Mouse (Mus musculus): ENCODE measurements around the gene Gm45837. TPM values are rescaled to one million over a fixed set of nuclear protein-coding genes. Genes with fewer than 3 reads are reported as not detected.
"Not testable (repeated sequence)": the region's sequence is repeated elsewhere in the genome, so short reads cannot be mapped to it uniquely, and the experiment has no call there.

The Gm45837 gene
- polyA plus RNA-seq, 1 experiment from 2014 or later = 0.61 TPM

- WGBS = 85% methylated on average over 3 of the region's 3 CpGs
- ATAC-seq = no peak
Measured at GRCm38 (mm10) chr7:101547651-101548050, 137.0 kb downstream of the Gm45837 start.

GRCm38 (mm10) chr7:101549266-101549665 is 138.6 kb downstream of the Gm45837 start:
- H3K27ac ChIP-seq (ENCODE audit: low read depth, low read length) = no peak overlapping the region
- no peak for ATAC-seq
- H3K4me3 ChIP-seq (ENCODE audit: low read length) = no peak overlapping the region
- no peak overlapping the region for H3K4me2 ChIP-seq (ENCODE audit: low read length)
- 78% methylated on average over 3 of the region's 3 CpGs for WGBS
- H3K36me3 ChIP-seq (ENCODE audit: control insufficient read depth, insufficient read depth, low read length) = no peaks in the 10 kb centered on the region
- no peaks in the 10 kb centered on the region for H3K4me1 ChIP-seq (ENCODE audit: control insufficient read depth, insufficient read depth, low read depth, low read length)
- H3K9ac ChIP-seq (ENCODE audit: low read depth, low read length) = no peak overlapping the region
- no peaks in the 10 kb centered on the region for H3K27me3 ChIP-seq (replicated peaks; ENCODE audit: control insufficient read depth, insufficient read depth, low read length)
- H3K9me3 ChIP-seq (ENCODE audit: control insufficient read depth, low read length) = no peaks in the 10 kb centered on the region

More at GRCm38 (mm10) chr7:101547651-101548050, 137.0 kb downstream of the Gm45837 start:
- Histone ChIP-seq H3K27ac (ENCODE audit: low read depth, low read length) (no peak overlapping the region), H3K4me1 (ENCODE audit: control insufficient read depth, insufficient read depth, low read depth, low read length) (no peaks in the 10 kb centered on the region), H3K9ac (ENCODE audit: low read depth, low read length) (no peak overlapping the region), H3K4me2 (ENCODE audit: low read length) (no peak overlapping the region), H3K9me3 (ENCODE audit: control insufficient read depth, low read length) (no peaks in the 10 kb centered on the region), H3K4me3 (ENCODE audit: low read length) (no peak overlapping the region), H3K27me3 (replicated peaks; ENCODE audit: control insufficient read depth, insufficient read depth, low read length) (no peaks in the 10 kb centered on the region), H3K36me3 (ENCODE audit: control insufficient read depth, insufficient read depth, low read length) (no peaks in the 10 kb centered on the region)

- Histone ChIP-seq H3K4me1 (ENCODE audit: control insufficient read depth, insufficient read depth, low read depth, low read length) (no peaks in the 10 kb centered on the region), H3K27me3 (replicated peaks; ENCODE audit: control insufficient read depth, insufficient read depth, low read length) (no peaks in the 10 kb centered on the region), H3K9me3 (ENCODE audit: control insufficient read depth, low read length) (no peaks in the 10 kb centered on the region), H3K9ac (ENCODE audit: low read depth, low read length) (no peak overlapping the region), H3K4me3 (ENCODE audit: low read length) (no peak overlapping the region), H3K4me2 (ENCODE audit: low read length) (no peak overlapping the region), H3K36me3 (ENCODE audit: control insufficient read depth, insufficient read depth, low read length) (no peaks in the 10 kb centered on the region), H3K27ac (ENCODE audit: low read depth, low read length) (no peak overlapping the region)
- no peak for ATAC-seq
- WGBS = 71% methylated on average over 7 of the region's 7 CpGs
Measured at GRCm38 (mm10) chr7:101550686-101551485, 140.2 kb downstream of the Gm45837 start.

- Histone ChIP-seq H3K4me3 (ENCODE audit: low read length) (no peak overlapping the region), H3K4me1 (ENCODE audit: control insufficient read depth, insufficient read depth, low read depth, low read length) (no peaks in the 10 kb centered on the region), H3K27ac (ENCODE audit: low read depth, low read length) (no peak overlapping the region), H3K9me3 (ENCODE audit: control insufficient read depth, low read length) (no peaks in the 10 kb centered on the region), H3K4me2 (ENCODE audit: low read length) (no peak overlapping the region), H3K27me3 (replicated peaks; ENCODE audit: control insufficient read depth, insufficient read depth, low read length) (no peaks in the 10 kb centered on the region), H3K9ac (ENCODE audit: low read depth, low read length) (no peak overlapping the region), H3K36me3 (ENCODE audit: control insufficient read depth, insufficient read depth, low read length) (no peaks in the 10 kb centered on the region)
- 100% methylated on average over 1 of the region's 1 CpGs for WGBS
- no peak for ATAC-seq
Measured at GRCm38 (mm10) chr7:101551530-101551929, 140.8 kb downstream of the Gm45837 start.

- not testable (repeated sequence) for H3K4me1 ChIP-seq (ENCODE audit: control insufficient read depth, insufficient read depth, low read depth, low read length); H3K4me2 ChIP-seq (ENCODE audit: low read length); H3K27ac ChIP-seq (ENCODE audit: low read depth, low read length); ATAC-seq; H3K9me3 ChIP-seq (ENCODE audit: control insufficient read depth, low read length); H3K4me3 ChIP-seq (ENCODE audit: low read length); H3K9ac ChIP-seq (ENCODE audit: low read depth, low read length); H3K27me3 ChIP-seq (replicated peaks; ENCODE audit: control insufficient read depth, insufficient read depth, low read length); H3K36me3 ChIP-seq (ENCODE audit: control insufficient read depth, insufficient read depth, low read length)
- 92% methylated on average over 3 of the region's 3 CpGs for WGBS
Measured at GRCm38 (mm10) chr7:101555473-101555872, 144.8 kb downstream of the Gm45837 start.

- Histone ChIP-seq H3K9ac (ENCODE audit: low read depth, low read length) (no peak overlapping the region), H3K4me1 (ENCODE audit: control insufficient read depth, insufficient read depth, low read depth, low read length) (no peaks in the 10 kb centered on the region), H3K27ac (ENCODE audit: low read depth, low read length) (no peak overlapping the region), H3K27me3 (replicated peaks; ENCODE audit: control insufficient read depth, insufficient read depth, low read length) (no peaks in the 10 kb centered on the region), H3K9me3 (ENCODE audit: control insufficient read depth, low read length) (no peaks in the 10 kb centered on the region), H3K4me3 (ENCODE audit: low read length) (no peak overlapping the region), H3K4me2 (ENCODE audit: low read length) (no peak overlapping the region), H3K36me3 (ENCODE audit: control insufficient read depth, insufficient read depth, low read length) (no peaks in the 10 kb centered on the region)
- 78% methylated on average over 1 of the region's 1 CpGs for whole genome bisulfite sequencing
- ATAC-seq = no peak
Measured at GRCm38 (mm10) chr7:101557391-101557790, 146.7 kb downstream of the Gm45837 start.

GRCm38 (mm10) chr7:101559393-101559792 is 148.7 kb downstream of the Gm45837 start:
- not testable (repeated sequence) for H3K27me3 ChIP-seq (replicated peaks; ENCODE audit: control insufficient read depth, insufficient read depth, low read length); H3K4me3 ChIP-seq (ENCODE audit: low read length); H3K4me2 ChIP-seq (ENCODE audit: low read length); H3K4me1 ChIP-seq (ENCODE audit: control insufficient read depth, insufficient read depth, low read depth, low read length); H3K27ac ChIP-seq (ENCODE audit: low read depth, low read length); H3K9ac ChIP-seq (ENCODE audit: low read depth, low read length); ATAC-seq; H3K36me3 ChIP-seq (ENCODE audit: control insufficient read depth, insufficient read depth, low read length); H3K9me3 ChIP-seq (ENCODE audit: control insufficient read depth, low read length)
- WGBS = 80% methylated on average over 5 of the region's 5 CpGs

MicroRNAs within 50 kb of the gene (microRNA counts, 519-probe panel; counts per million panel counts)
- microRNA mmu-miR-139-3p (not detected), microRNA mmu-miR-139-5p (2,103 counts per million, percentile 37 among the panel's probes with 10 or more counts)

Small RNA genes within 50 kb of the gene (microRNA-seq; reads per million reads assigned to microRNA genes)
- 3,961 reads per million, percentile 89 among the genes with 10 or more reads in this experiment for gene Mir139

Other genes with a start within 250 kb of the Gm45837 start
- 33.5 and 34.0 TPM in 2 replicates for gene Atg16l2, start 108.6 kb upstream of the Gm45837 start, polyA plus RNA-seq (2015; fragmentation: Nextera tagmentation; extraction: Ambion mirVana)
- 11.9 and 13.8 TPM in 2 replicates for gene Stard10, start 93.8 kb upstream of the Gm45837 start, polyA plus RNA-seq (2015; fragmentation: Nextera tagmentation; extraction: Ambion mirVana)
- gene Arap1, start 62.8 kb upstream of the Gm45837 start, polyA plus RNA-seq (2015; fragmentation: Nextera tagmentation; extraction: Ambion mirVana) = 12.8 and 13.8 TPM in 2 replicates
- gene Pde2a, start 10.8 kb downstream of the Gm45837 start, polyA plus RNA-seq (2015; fragmentation: Nextera tagmentation; extraction: Ambion mirVana) = 33.5 and 41.6 TPM in 2 replicates
- not detected in 2 replicates for gene Art2b, start 174.7 kb downstream of the Gm45837 start, polyA plus RNA-seq (2015; fragmentation: Nextera tagmentation; extraction: Ambion mirVana)

Data from hindbrain, embryonic 16.5 days (tissue).